Mouse (Mus musculus) G1E (cell line): ENCODE results near the gene Hsf2bp. TPM values are rescaled to one million over a fixed set of nuclear protein-coding genes. Genes with fewer than 3 reads are reported as not detected.

ENCODE experiments used
- ATAC-seq: 2 replicates; pipeline ENCODE4 v1.8.0; 2016; ENCODE audit warnings: mild to moderate bottlenecking; ENCODE audit not compliant: insufficient number of reproducible peaks, poor library complexity, low FRiP score, severe bottlenecking; ENCODE audit errors: extremely low read depth
- DNase-seq: peaks from one replicate; pipeline ENCODE4 v3.0.0; 2012; ENCODE audit warnings: low spot score
- H3K27me3 ChIP-seq: 2 replicates; pipeline ENCODE4 v1.6.1; 2012; ENCODE audit warnings: mild to moderate bottlenecking, low read length, inconsistent platforms; ENCODE audit not compliant: insufficient read depth
- H3K36me3 ChIP-seq: replicated peaks from 2 replicates; pipeline ENCODE3; 2012; ENCODE audit warnings: mild to moderate bottlenecking, inconsistent platforms
- H3K4me1 ChIP-seq: 2 replicates; pipeline ENCODE4 v1.6.1; 2012; ENCODE audit warnings: low read depth, low read length, inconsistent platforms, mixed read lengths; ENCODE audit not compliant: insufficient read depth
- H3K4me3 ChIP-seq: 2 replicates; pipeline ENCODE4 v1.5.1; 2012; ENCODE audit warnings: low read depth, mild to moderate bottlenecking, inconsistent platforms, low read length, moderate library complexity, mixed read lengths
- H3K9me3 ChIP-seq: replicated peaks from 2 replicates; pipeline ENCODE4 v1.6.1; 2012; ENCODE audit warnings: inconsistent platforms
- CTCF ChIP-seq: IDR thresholded peaks from 2 replicates; pipeline ENCODE4 v1.5.1; 2012; ENCODE audit warnings: low read depth, low read length, inconsistent platforms, mixed read lengths
- GATA1 ChIP-seq: IDR thresholded peaks from 2 replicates; pipeline ENCODE4 v1.6.1; 2012; ENCODE audit warnings: borderline replicate concordance, low read length, inconsistent platforms, mixed read lengths
- GATA2 ChIP-seq: IDR thresholded peaks from 2 replicates; pipeline ENCODE4 v1.6.1; 2012; ENCODE audit warnings: low read depth, low read length, inconsistent platforms, borderline replicate concordance
- POLR2AphosphoS5 ChIP-seq: IDR thresholded peaks from 2 replicates; pipeline ENCODE4 v1.6.1; 2012; ENCODE audit warnings: low read depth, low read length, inconsistent platforms; ENCODE audit not compliant: insufficient replicate concordance
- TAL1 ChIP-seq: conservative IDR thresholded peaks from 2 replicates; pipeline ENCODE4 v1.6.1; 2012; ENCODE audit warnings: low read depth, low read length, inconsistent platforms, mixed read lengths
- polyA plus RNA-seq: library from polyadenylated mRNA; stranded (reverse); fragments of >175 nt; gene quantifications from 2 replicates; pipeline ENCODE4 v1.2.3, GENCODE M21; 2012
- total RNA-seq, 2 experiments: library from RNA; stranded (forward) in 1 of 2; stranded (reverse) in 1 of 2; fragments of 200-1000 nt in 1 of 2; fragments of >200 nt in 1 of 2; fragmentation: Nextera tagmentation in 1 of 2; gene quantifications; 2 replicates each; pipeline ENCODE4 v1.2.3; 2014 to 2017

Gene Hsf2bp
- total and polyA plus RNA-seq, 3 experiments = not detected

DNA sequence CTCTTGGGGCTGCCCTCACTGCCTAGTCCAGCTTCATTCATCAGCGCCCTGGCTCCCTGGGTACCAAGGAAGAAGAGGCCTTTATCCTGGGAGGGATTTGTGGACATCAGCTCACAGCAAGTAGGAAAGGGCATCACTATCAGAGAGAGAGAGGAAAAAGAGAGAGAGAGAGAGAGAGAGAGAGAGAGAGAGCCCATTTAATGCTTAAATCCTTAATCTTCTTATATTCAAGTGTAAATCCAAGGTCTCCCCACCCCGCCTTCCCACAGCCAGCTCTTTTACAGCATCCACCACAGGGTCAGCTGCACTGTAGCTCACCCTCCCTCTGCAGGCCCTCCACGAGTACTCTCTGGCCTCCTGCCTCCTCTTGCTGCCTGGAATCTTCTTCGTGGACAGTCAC, 94.5 kb downstream of the Hsf2bp start:
- H3K9me3 ChIP-seq = no peaks in the 10 kb centered on the region
- H3K4me1 ChIP-seq = no peaks in the 10 kb centered on the region; the same call in 1 of the 2 replicates
- peaks cover 4% of the 10 kb centered on the region; the same call in 1 of the 2 replicates for H3K27me3 ChIP-seq
- no peaks in the 10 kb centered on the region for H3K36me3 ChIP-seq
- H3K4me3 ChIP-seq = no peak overlapping the region
- no peak for ATAC-seq
- TF ChIP-seq CTCF (no peak), GATA2 (no peak), TAL1 (no peak), POLR2AphosphoS5 (no peak), GATA1 (no peak)
- DNase-seq = no peak

DNA sequence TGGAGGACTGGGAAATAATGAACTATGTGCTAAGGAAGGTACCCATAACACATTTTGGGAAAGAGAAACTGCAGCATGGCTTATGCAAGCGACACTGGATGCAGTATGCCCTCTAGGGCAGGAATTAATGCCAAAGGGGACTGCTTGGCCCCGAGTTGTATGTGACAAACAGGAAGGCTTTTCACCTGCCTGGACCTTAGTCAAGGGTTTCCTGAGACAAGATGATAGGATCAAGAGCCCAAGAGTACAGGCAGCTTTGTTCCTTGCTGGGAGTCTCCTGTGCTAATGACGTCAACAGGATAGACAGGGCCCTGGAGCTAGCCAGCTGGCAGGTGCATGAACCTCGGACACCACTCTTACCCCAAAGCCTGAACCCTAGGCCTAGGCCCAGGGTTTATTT, 95.5 kb downstream of the Hsf2bp start:
- H3K27me3 ChIP-seq = peaks cover 2% of the 10 kb centered on the region
- no peaks in the 10 kb centered on the region; the same call in 1 of the 2 replicates for H3K4me1 ChIP-seq
- no peak overlapping the region for H3K4me3 ChIP-seq
- H3K9me3 ChIP-seq = no peaks in the 10 kb centered on the region
- TF ChIP-seq TAL1 = no peak
- TF ChIP-seq POLR2AphosphoS5 = no peak
- TF ChIP-seq GATA1 = no peak
- ATAC-seq (no peak), DNase-seq (no peak)
- no peaks in the 10 kb centered on the region for H3K36me3 ChIP-seq

DNA sequence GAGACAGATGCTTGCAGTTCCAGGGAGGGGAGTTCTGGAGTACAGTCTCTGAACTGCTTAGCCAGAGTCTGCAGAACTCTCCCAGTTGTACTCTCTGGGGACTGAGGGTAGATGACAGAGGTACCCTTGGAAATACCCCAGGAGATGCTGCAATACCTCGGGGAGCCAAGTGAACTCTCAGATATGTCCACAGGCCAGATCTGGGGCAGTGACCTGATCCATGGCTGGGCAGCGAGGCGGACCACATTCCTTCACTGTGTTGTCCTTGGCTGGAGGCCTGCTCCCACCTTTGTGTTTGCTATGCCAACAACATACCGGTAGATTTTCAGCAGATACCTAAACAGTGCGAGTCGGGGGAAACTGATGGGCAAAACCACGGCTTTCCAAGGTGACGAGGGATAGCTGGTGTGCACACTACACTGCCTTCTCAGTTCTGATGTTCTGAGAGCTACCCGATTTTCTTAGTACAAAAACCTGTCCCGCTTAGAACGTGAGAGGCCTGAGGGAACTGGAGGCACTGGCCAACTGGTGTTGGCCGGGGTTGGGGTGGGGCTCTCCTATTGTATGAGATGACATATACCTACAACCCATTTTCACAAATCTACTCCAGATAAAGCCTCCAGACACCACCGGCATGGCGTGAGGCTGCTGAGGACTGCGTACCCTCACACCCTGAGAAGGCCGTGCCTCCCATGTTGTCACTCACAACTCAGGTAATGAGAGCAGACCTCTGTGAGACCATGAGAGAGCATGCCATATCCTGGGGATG, 96.7 kb downstream of the Hsf2bp start:
- ATAC-seq (no peak), DNase-seq (no peak)
- H3K36me3 ChIP-seq = no peaks in the 10 kb centered on the region
- TF ChIP-seq TAL1 (no peak), GATA2 (no peak), GATA1 (no peak)
- no peaks in the 10 kb centered on the region for H3K9me3 ChIP-seq
- H3K27me3 ChIP-seq = peaks cover 7% of the 10 kb centered on the region
- no peak overlapping the region for H3K4me3 ChIP-seq
- no peaks in the 10 kb centered on the region; the same call in 1 of the 2 replicates for H3K4me1 ChIP-seq

DNA sequence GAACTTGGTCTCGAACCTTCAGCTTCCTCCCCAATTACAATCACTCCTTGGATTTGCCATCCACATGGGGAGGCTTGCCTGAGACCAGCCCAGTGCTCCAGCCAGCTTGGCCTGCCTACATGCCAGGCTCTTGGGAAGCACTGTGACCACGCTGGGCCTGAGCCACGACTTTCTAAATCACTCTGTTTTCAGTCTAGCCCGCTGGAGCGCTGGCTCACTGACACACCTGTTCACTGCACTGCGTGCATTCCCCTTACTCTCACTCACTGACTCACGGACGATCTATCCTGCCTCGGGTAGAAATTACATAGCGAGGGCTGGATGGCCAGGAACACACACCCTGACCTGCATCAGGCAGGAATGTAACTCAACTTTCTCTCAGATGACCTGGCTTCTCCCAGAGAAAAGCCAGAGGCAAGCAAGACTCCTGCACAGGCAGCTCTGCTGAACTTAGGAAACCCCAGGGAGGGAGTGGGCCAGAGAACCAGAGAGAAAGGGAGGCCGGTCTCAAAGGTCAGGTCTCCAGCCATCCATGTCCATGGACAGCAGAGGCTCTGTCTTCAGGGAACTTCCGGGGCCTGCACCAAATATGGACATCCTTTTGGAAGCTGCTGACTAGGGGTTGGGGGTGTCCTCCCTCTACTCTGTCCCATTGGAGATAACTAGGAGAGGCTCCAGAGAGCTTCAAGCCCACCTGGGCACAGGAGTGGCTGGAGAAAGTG, 97.4 kb downstream of the Hsf2bp start:
- no peak for DNase-seq
- Histone ChIP-seq H3K27me3 (peaks cover 10% of the 10 kb centered on the region; the same call in 1 of the 2 replicates), H3K4me3 (no peak overlapping the region), H3K36me3 (no peaks in the 10 kb centered on the region), H3K4me1 (no peaks in the 10 kb centered on the region; the same call in 1 of the 2 replicates), H3K9me3 (no peaks in the 10 kb centered on the region)
- ATAC-seq = no peak
- TF ChIP-seq POLR2AphosphoS5 (no peak), CTCF (no peak), GATA1 (no peak), TAL1 (no peak), GATA2 (no peak)

DNA sequence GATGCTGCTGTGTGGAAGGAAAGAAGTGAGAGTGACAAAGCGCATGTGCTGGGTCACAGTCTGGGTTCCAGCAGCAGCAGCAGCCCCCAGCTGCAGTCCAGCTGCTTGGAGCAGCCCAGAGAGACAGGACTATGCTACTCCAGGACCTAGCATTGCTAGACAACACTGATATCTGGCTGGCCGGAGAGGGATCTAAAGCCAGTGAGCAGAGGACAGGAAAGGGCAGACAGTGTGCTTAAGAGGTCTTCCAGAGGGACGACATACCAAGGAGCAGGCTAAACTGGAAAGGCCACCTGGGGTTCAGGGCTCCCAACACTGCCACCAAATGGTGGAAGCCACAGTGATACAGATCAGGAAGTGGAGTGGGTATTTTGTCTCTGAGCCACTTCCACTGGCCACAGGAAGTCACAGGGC, 99.0 kb downstream of the Hsf2bp start:
- Histone ChIP-seq H3K4me1 (no peaks in the 10 kb centered on the region; the same call in 1 of the 2 replicates), H3K36me3 (no peaks in the 10 kb centered on the region), H3K27me3 (peaks cover 10% of the 10 kb centered on the region; the same call in 1 of the 2 replicates), H3K4me3 (no peak overlapping the region), H3K9me3 (no peaks in the 10 kb centered on the region)
- TF ChIP-seq POLR2AphosphoS5 (no peak), GATA1 (no peak), GATA2 (no peak), CTCF (no peak), TAL1 (no peak)
- DNase-seq (no peak), ATAC-seq (no peak)

DNA sequence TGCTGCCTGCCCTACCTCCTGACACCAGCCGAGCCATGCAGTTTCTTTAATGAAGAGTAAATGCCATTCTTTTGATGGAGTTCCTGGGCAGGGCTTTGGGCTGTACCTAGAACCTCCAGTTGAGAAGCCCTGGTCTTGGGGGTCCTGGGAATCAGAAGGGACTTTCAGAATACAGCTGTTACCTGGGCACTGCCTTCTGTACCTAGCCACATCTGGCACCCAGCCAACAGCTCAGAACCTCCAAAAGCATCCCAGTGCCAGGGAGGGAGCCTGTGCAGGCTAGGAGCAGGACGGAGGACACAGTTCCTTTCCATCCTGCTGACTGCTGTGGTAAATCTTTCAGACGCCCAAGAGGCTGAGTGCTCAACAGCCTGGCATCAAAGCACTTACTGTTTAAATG, 100.3 kb downstream of the Hsf2bp start:
- Histone ChIP-seq H3K4me3 (no peak overlapping the region), H3K27me3 (peaks cover 13% of the 10 kb centered on the region; the same call in 1 of the 2 replicates), H3K9me3 (no peaks in the 10 kb centered on the region), H3K36me3 (no peaks in the 10 kb centered on the region), H3K4me1 (no peaks in the 10 kb centered on the region; the same call in 1 of the 2 replicates)
- DNase-seq (no peak), ATAC-seq (no peak)
- no peak for TF ChIP-seq TAL1
- no peak for TF ChIP-seq GATA2
- no peak for TF ChIP-seq CTCF
- TF ChIP-seq GATA1 = no peak
- no peak for TF ChIP-seq POLR2AphosphoS5
